Mouse (Mus musculus) midbrain, embryonic 10.5 days (tissue): ENCODE results near the gene Ptf1a. TPM values are rescaled to one million over a fixed set of nuclear protein-coding genes. Genes with fewer than 3 reads are reported as not detected.
A peak's percentile ranks its signal among the peaks of the same experiment; 100 is the strongest.

Experiments
- DNase-seq: peaks from one replicate; pipeline ENCODE4 v3.0.0-alpha.2; 2017; ENCODE audit warnings: low spot score
- H3K27ac ChIP-seq: fragments of 300-500 bp; sonication (generic); replicated peaks from 2 replicates; pipeline ENCODE4 v1.5.1; 2016; ENCODE audit warnings: mild to moderate bottlenecking
- H3K27me3 ChIP-seq: fragments of 300-500 bp; sonication (generic); 2 replicates; pipeline ENCODE4 v1.6.1; 2016; ENCODE audit warnings: low read depth, mild to moderate bottlenecking; ENCODE audit not compliant: poor library complexity, severe bottlenecking
- H3K36me3 ChIP-seq: fragments of 300-500 bp; sonication (generic); 2 replicates; pipeline ENCODE4 v1.6.1; 2016; ENCODE audit warnings: mild to moderate bottlenecking, moderate library complexity
- H3K4me1 ChIP-seq: fragments of 300-500 bp; sonication (generic); 2 replicates; pipeline ENCODE4 v1.6.1; 2016
- H3K4me3 ChIP-seq: fragments of 300-500 bp; sonication (generic); 2 replicates; pipeline ENCODE4 v1.5.1; 2016; ENCODE audit warnings: mild to moderate bottlenecking, moderate library complexity
- H3K9me3 ChIP-seq: fragments of 300-500 bp; sonication (generic); replicated peaks from 2 replicates; pipeline ENCODE4 v1.6.1; 2016; ENCODE audit warnings: mild to moderate bottlenecking
- WGBS: fragments of 180-500 bp; shearing (Covaris S2); methylation state at CpG from one replicate; pipeline ENCODE4 v1.1.7; 2016; 5-methylcytosine and 5-hydroxymethylcytosine counted together
- polyA plus RNA-seq: library from polyadenylated mRNA; unstranded; fragments of >200 nt; fragmentation: Nextera tagmentation; extraction: Ambion mirVana; gene quantifications from 2 replicates; pipeline ENCODE4 v1.2.1, GENCODE M21; 2016

Gene Ptf1a
- polyA plus RNA-seq, 1 experiment from 2014 or later = 0.69 TPM

GRCm38 (mm10) chr2:19430746-19431145 is 14.7 kb upstream of the Ptf1a start:
- WGBS = under 1% methylated on average over 33 of the region's 33 CpGs
- H3K36me3 ChIP-seq = no peaks in the 10 kb centered on the region
- H3K4me3 ChIP-seq = peak overlapping the region; percentile 45
- peaks cover 26% of the 10 kb centered on the region for H3K4me1 ChIP-seq
- H3K27ac ChIP-seq = no peak overlapping the region
- peaks cover 99% of the 10 kb centered on the region for H3K27me3 ChIP-seq
- H3K9me3 ChIP-seq = no peaks in the 10 kb centered on the region
- DNase-seq = no peak

- Histone ChIP-seq H3K27me3 (peaks cover 100% of the 10 kb centered on the region), H3K4me3 (peak overlapping the region; percentile 45), H3K36me3 (no peaks in the 10 kb centered on the region), H3K4me1 (peaks cover 26% of the 10 kb centered on the region), H3K27ac (no peak overlapping the region), H3K9me3 (no peaks in the 10 kb centered on the region)
- peak; percentile 61 for DNase-seq
- WGBS = 1% methylated on average over 18 of the region's 18 CpGs
Measured at GRCm38 (mm10) chr2:19431186-19431585, 14.3 kb upstream of the Ptf1a start.

- Histone ChIP-seq H3K4me1 (peaks cover 26% of the 10 kb centered on the region), H3K27ac (no peak overlapping the region), H3K36me3 (no peaks in the 10 kb centered on the region), H3K4me3 (peak overlapping the region; percentile 45), H3K9me3 (no peaks in the 10 kb centered on the region), H3K27me3 (peaks cover 100% of the 10 kb centered on the region)
- DNase-seq = no peak
- 2% methylated on average over 41 of the region's 41 CpGs for WGBS
Measured at GRCm38 (mm10) chr2:19431614-19432323, 13.7 kb upstream of the Ptf1a start.

GRCm38 (mm10) chr2:19444346-19444745 is 1.1 kb upstream of the Ptf1a start:
- DNase-seq = no peak
- 2% methylated on average over 9 of the region's 9 CpGs for WGBS
- Histone ChIP-seq H3K4me1 (peaks cover 39% of the 10 kb centered on the region), H3K27me3 (peaks cover 97% of the 10 kb centered on the region), H3K9me3 (no peaks in the 10 kb centered on the region), H3K36me3 (no peaks in the 10 kb centered on the region), H3K4me3 (no peak overlapping the region), H3K27ac (no peak overlapping the region)

GRCm38 (mm10) chr2:19445871-19446501 is 523 bp downstream of the Ptf1a start:
- no peaks in the 10 kb centered on the region for H3K36me3 ChIP-seq
- peak; percentile 49 for DNase-seq
- H3K4me1 ChIP-seq = peaks cover 50% of the 10 kb centered on the region
- under 1% methylated on average over 67 of the region's 67 CpGs for WGBS
- H3K4me3 ChIP-seq = peak overlapping the region; percentile 48
- H3K27me3 ChIP-seq = peaks cover 100% of the 10 kb centered on the region
- no peak overlapping the region for H3K27ac ChIP-seq
- no peaks in the 10 kb centered on the region for H3K9me3 ChIP-seq

DNA sequence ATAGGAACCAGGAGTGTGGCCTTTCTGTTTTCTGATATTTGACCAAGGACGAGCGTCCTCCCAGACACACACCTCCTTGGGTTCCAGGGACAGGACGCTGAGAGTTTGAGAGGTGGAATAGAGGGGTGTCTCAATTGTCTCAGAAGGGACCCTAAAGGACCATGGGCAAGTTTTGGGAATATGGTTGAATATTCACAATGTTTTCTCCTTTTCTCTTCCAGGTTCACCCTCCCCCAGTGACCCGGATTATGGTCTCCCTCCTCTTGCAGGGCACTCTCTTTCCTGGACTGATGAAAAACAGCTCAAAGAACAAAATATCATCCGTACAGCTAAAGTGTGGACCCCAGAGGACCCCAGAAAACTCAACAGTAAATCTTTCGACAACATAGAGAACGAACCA is 1.3 kb downstream of the Ptf1a start:
- Histone ChIP-seq H3K36me3 (no peaks in the 10 kb centered on the region), H3K4me3 (no peak overlapping the region), H3K27ac (no peak overlapping the region), H3K27me3 (peaks cover 100% of the 10 kb centered on the region), H3K4me1 (peaks cover 50% of the 10 kb centered on the region), H3K9me3 (no peaks in the 10 kb centered on the region)
- no peak for DNase-seq
- WGBS = 4% methylated on average over 7 of the region's 7 CpGs

- Histone ChIP-seq H3K27ac (no peak overlapping the region), H3K36me3 (no peaks in the 10 kb centered on the region), H3K27me3 (peaks cover 100% of the 10 kb centered on the region), H3K9me3 (no peaks in the 10 kb centered on the region), H3K4me3 (peak overlapping the region; percentile 48), H3K4me1 (peaks cover 59% of the 10 kb centered on the region)
- DNase-seq = peak; percentile 74
- under 1% methylated on average over 29 of the region's 31 CpGs for WGBS
Measured at GRCm38 (mm10) chr2:19448042-19448700, 2.7 kb downstream of the Ptf1a start.

DNA sequence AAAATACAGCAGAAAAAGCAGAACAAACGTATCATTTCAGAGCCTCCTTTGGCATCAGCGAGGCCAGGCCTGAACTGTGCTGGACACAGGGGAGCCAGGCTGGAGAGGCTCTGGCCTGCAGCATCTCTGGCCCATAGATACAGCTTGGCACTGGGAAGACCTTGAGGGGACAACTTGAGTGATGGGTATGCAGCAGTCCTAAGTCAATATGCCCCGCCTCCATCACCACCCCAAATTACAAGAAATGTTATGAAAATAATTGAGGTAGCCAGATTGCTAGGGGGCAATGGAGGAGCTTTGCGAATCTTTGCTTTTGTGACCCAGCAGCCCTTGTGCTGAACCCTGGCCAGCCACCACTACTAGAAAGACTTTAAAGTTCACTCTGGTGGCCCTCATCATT is 3.8 kb downstream of the Ptf1a start:
- H3K9me3 ChIP-seq = no peaks in the 10 kb centered on the region
- no peak for DNase-seq
- no peaks in the 10 kb centered on the region for H3K36me3 ChIP-seq
- no peak overlapping the region for H3K27ac ChIP-seq
- no peak overlapping the region for H3K4me3 ChIP-seq
- WGBS = 18% methylated on average over 4 of the region's 4 CpGs
- peaks cover 67% of the 10 kb centered on the region for H3K4me1 ChIP-seq
- H3K27me3 ChIP-seq = peaks cover 100% of the 10 kb centered on the region

DNA sequence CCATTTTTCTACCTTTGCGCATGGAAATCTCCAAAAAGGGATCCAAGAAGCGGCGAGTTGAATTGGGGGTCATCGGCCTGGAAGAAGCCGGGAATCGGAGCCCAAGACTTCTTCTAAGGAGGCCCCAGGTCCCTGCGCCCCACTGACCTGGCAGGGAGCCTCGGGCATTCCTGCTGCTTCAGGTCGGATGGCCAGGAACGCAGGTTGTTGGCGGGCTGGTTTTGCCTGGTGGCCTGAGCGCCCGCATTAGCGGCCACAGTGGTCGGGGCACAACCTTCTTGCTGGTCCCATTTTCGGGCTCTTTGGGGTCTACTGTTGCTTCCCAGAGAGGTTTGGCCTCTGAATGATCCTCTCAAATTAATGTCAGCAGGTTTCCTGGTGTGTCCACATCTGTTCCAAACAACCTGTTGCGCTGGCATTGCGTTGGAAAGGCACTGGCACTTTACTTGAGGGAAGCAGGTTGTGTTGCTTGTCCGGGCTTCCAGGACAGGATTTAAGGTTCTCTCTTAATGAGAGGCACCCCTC is 7.1 kb downstream of the Ptf1a start:
- under 1% methylated on average over 19 of the region's 19 CpGs for WGBS
- Histone ChIP-seq H3K27ac (no peak overlapping the region), H3K27me3 (peaks cover 100% of the 10 kb centered on the region), H3K4me3 (peak overlapping the region; percentile 34), H3K36me3 (no peaks in the 10 kb centered on the region), H3K4me1 (peaks cover 66% of the 10 kb centered on the region), H3K9me3 (no peaks in the 10 kb centered on the region)
- DNase-seq = no peak

DNA sequence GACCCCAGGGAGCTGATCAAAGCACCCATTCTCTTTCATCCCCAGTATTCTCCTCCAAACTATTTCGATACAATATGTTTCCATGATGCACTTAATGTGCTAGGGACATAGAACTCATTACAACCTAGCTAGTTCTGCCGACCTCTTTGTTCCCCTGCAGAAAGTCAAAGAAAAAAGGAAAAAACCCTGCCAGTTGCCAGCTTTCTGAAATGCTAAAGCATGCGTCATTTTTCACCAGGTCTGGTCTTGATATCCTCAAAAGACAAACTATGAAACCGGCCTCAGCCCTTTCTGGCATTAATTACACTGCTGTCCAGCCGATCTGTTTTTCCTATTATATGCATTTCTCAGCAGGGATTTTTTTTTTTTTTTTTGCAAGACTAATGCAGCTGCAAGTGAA is 9.8 kb downstream of the Ptf1a start:
- Histone ChIP-seq H3K4me3 (no peak overlapping the region), H3K36me3 (no peaks in the 10 kb centered on the region), H3K9me3 (no peaks in the 10 kb centered on the region), H3K27ac (no peak overlapping the region), H3K4me1 (peaks cover 59% of the 10 kb centered on the region), H3K27me3 (peaks cover 98% of the 10 kb centered on the region)
- 4% methylated on average over 5 of the region's 5 CpGs for WGBS
- no peak for DNase-seq

DNA sequence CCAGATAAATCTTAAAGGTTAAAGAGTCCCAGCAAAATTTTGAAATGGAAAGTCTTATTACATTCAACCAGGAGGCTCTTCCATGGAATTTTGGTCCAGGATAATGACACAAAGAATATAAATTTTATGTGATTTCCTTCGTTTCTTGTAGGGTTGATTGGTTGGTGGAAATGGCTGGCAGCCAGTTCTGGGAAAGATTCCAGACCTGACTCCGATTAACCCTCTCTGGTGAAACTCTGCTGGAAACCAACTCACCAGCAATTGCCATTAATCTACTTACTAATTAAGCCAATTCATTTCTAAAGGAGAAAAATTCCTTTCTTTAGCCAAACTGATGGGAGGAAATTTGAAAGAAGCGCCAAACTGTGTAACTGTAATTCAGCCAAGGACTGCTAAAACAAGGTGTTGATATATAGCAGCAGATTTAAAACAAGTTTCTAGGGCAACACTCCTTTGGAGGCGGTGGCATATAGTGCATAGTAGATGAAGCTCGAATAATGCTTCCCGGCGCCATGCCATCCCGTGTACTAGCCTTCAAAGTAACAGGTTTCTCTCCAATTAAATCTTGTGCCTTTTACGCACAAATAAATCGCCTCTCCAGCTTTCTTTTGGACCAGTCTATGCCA is 10.5 kb downstream of the Ptf1a start:
- no peak for DNase-seq

DNA sequence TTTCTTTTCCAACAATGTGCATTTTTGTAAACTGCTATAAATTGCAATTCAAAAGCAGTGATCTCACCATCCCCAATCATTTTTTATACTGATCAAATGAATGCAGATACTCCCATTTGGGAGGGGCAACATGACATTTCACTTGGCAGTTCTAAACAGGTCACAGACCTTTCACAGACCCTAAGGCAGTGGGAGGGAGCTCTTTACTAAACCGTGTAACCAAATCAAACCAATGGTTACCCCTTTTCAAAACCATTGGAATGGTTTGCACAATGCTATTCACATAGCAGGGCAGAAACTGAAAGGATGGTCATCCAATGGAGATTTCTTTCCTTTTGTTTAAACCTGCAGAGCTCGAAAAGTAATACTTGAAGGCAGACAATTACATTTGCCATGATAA is 13.3 kb downstream of the Ptf1a start:
- 20% methylated on average over 2 of the region's 2 CpGs for WGBS
- Histone ChIP-seq H3K27me3 (peaks cover 95% of the 10 kb centered on the region), H3K4me3 (no peak overlapping the region), H3K9me3 (no peaks in the 10 kb centered on the region), H3K27ac (no peak overlapping the region), H3K36me3 (no peaks in the 10 kb centered on the region), H3K4me1 (peaks cover 46% of the 10 kb centered on the region)
- DNase-seq = no peak

More for the DNA sequence above, 10.5 kb downstream of the Ptf1a start:
- H3K36me3 ChIP-seq = no peaks in the 10 kb centered on the region
- H3K9me3 ChIP-seq = no peaks in the 10 kb centered on the region
- H3K27me3 ChIP-seq = peaks cover 98% of the 10 kb centered on the region
- 8% methylated on average over 10 of the region's 10 CpGs for WGBS
- peaks cover 54% of the 10 kb centered on the region for H3K4me1 ChIP-seq
- H3K27ac ChIP-seq = no peak overlapping the region
- no peak overlapping the region for H3K4me3 ChIP-seq
